Mouse (Mus musculus): ENCODE measurements around the gene Trim69.

Trim69 gene

DNA sequence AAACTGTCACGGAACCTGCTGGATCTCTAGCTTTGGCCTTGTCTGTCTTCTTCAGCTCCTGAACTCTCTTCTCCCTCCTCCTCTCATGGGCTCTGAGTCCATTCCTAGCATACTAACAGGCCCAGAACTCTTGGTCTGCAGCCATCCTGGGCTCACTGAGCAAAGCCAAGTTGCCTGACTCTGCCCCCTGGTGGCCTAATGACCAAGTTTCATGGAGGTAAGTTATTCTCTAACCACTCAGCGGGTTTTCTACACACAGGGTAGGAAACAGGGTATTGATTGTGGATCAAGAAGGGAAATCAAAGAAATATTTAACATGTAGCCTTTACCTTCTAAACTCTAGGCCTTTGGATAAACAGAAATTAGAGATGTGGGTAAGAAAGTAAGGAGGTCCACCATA is at the start of gene Trim69:
Gene Trim69 (plus strand): TSS at position 21 of the 400 bp plus-strand sequence.
- peak; percentile 78 for DNase-seq (ENCODE audit: low read depth, low spot score)

DNA sequence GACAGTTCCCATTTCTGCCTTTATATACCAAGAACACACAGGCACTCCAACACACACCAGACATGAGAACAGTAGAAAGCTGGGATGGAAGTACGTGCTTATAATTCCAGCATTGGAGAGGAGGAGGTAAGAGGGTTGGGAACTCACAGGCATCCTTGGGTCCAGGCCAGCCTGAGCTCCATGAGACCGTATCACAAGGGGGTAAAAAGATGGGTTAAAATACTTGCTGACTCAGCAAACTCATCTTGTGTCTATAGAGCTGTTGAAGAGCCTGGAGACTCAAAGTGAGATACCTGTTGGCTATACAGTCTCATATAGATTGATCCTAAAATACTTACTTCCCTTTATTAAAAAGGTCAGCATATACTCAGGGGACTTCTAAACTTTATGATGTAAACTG is 43.6 kb upstream of the Trim69 start:
- no peak for DNase-seq (ENCODE audit: low read depth, low spot score)

DNA sequence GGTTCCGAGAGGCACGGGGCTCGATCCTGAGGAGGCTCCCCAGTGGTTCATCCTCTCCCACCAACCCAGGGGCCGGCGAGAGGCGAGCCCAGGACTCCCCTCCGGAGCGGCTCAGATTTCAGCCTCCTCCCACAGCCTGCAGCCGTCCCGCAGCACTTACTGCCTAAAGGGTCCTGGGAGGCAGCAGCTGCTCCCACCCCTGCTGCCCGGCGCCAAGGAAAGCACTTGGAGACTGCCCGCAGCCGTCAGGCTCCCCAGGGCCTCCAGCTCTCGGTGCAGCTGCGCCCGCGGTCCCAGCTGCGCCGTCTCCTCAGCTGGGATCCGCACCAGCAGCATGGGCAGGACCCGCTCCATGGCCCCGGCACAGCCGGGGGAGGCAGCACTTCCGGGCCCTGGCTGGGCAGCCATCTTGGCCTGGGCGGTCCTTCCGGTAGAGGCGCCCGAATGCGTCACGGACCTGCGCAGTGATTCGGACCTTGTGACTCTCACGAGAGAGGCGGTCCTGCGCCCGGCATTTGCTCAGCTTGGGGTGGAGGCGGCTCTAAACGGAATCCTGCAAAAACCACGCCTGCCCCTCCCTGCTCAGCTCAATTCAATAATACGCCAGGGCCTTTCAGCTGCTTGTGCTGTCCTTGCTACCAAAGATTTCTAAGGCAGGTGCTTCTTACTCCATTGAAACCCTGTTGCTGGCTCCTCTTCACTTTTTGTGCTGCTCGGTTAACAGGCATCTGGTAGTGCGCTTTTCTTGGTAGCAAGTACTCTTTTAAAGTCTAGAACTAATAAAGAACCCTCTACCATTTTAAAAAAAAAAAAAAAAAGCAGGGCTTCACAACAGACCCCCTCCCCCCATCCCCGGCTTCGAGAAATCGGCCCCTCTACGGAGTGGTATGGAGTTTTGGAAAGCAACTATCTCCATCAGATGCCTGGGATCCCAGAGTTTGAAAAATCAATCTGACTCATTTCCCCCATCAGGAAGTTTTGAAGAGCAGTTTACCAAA is 42.2 kb upstream of the Trim69 start, which contains the start of gene Spg11:
Gene Spg11 (minus strand): TSS at position 426 of the 998 bp plus-strand sequence.
- peak; percentile 97 for DNase-seq (ENCODE audit: low read depth, low spot score)

DNA sequence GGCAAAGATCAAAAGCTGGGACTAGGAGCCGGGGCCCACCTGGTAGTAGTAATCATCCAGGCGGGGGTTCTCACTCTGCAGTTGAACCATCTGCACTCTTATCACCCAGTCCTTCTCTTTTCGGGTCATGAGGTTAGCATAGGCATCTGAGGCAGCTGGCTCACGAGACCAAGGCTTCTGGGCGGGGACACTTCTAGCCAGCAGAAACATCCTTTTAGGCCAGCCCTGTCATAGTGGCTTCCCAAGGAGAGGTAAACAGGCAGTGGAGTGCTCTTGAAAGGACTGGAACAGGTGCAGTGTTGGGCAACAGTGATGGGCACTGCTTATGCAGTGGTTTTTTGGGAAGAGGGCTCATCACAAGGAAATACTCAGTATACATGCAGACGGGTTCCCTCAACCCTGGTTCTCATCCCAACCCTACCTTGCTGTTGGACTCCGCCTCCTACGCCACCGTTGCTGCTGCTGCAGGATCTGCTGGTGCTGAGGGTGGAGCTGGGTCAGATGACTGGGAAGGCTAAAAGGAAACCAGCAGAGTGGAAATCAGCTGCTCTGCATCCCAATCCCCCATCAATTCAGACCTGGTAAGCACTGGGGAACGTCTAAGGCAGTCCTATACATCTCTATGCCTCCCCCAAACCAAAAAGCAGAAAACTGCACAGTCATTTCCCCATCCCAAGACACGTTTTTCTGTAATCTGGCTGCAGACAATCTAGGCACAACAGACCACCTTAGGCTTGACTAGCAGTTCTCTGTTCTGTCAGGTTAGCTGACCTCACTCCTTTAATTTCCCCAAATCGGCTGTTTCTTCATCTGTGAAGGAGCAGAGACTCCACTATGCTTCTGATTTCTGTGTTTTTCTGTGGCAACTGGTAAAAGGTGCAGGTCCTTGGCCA is 34.6 kb upstream of the Trim69 start:
- DNase-seq (ENCODE audit: low read depth, low spot score), result no peak

DNA sequence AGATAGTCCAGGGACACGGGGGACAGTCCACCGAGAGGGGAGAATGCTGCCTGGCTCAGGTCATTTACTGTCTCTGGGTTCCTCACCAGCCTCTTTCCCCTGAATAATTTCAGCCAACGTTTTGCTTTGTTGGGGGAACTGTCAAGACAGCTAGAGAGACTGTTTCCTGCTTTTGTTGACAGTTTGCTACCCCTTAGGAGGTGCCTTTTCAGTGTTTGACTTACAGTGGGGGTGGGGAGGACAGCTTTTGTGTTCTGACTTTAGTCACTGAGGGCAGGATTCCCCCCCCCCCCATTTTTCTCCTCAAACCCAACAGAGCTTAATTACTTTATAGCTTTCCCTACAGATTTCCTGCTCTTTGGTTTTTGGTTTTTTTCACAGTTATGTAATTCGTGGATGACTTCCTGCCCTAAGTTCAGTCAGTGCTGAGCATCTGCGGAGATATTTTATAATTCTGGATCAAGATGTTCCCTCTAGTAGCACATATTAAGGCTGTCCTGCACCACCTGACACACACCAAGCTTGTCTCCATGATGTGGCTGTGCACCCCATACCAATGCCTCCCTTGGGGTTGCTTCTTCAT is 33.6 kb upstream of the Trim69 start:
- DNase-seq (ENCODE audit: low read depth, low spot score), result no peak

DNA sequence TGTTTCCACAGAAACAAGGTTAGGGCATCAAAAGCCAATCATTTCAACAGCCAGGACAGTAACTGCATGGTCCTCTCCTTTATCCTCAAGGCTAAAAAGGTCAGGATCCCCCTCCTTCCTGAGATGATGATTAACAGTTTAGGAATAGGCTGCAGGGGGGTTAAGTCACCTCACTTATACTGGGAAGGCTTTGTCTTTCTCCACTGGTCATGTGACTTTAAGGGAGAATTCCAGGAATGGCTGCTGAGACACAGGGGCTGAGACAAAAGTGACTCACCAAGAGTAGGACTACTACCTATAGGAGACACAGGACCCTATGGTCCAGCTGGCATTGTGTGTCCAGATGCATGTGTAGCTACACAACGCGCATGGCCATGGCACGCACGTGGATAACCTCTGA is 32.9 kb upstream of the Trim69 start:
- DNase-seq (ENCODE audit: low read depth, low spot score), result no peak

DNA sequence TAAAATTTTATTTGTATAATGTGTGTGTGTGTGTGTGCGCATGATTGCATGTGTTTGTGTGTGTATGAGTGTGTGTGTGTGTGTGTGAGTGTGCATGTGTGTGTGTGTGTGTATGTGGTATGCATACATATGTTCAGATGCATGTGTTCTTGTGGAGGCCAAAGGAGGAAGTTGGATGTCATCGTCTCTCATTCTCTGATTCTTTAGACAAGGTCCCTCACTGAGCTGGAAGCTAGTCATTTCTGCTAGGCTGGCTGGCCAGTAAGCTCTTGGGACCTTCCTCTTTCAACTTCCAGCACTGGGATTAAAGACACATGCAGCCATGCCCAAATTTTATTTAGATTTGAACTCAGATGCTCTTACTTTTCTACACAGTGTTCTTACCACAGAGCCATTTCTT is 28.4 kb upstream of the Trim69 start:
- DNase-seq (ENCODE audit: low read depth, low spot score), result no peak

DNA sequence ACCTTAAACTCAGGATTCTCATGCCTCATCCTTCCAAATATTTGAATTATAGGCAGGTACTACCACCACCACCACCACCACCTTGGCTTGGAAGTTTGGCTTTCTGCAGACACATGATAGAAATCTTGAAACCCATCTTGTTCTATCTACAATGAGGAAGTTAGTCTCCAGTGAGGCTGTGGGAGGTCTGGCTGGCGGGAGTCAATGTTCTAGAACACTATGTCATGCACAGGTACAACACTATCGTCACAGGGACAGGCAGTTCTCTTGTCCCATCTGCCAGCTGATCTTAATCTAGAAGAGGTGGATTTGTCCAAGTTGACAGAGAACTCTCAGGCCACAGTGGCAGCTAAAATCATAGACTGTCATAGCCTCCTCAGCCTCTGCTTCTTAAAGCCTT is 27.9 kb upstream of the Trim69 start:
- no peak for DNase-seq (ENCODE audit: low read depth, low spot score)

DNA sequence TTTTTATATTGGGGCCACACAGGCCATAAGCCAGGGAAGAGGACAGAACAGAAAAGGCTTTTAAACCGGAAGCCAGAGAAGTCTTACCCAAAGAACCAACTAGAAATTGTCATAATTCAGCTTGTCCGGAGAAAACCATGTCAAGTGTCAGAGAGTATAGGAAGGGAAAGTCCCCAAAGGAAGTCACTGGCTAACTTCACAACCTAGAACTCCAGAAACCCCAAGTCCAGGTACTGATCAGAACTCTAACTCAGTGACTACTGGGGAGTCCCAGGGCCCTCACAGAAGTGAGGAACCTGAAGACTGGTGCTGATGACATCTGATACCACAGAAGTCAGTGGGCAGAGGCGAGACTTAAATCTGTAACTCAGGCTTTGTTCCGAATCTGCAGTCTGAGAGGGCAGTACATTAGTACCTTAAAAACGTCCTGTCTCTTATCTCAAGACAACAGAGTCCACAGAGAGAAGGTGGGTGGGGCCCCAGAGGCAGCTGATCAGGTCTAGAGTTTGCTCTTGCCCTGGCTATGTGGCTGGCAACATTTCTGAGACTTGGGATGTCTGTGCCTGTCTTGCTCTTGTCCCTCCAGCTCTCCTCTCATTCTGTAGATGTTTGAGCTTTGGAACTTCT is 22.5 kb upstream of the Trim69 start:
- no peak for DNase-seq (ENCODE audit: low read depth, low spot score)

DNA sequence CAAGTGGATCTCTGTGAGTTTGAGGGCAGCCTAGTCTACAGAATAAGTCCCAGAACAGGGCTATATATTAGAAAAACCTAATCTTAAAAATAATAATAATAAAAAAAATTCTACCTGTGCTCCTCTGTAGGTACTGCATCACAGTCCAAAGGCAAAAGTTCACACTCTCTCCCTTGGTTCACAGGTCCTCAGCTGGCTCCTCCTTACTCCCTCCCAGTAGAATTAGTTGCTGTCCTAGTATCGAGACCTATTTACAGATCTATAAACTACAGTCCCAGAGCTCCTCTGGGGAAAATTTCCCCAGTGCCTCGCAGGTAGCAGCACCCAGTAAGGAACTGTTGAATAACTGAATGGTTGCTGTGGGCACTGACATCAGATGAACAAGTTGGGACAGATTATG is 19.7 kb upstream of the Trim69 start:
- DNase-seq (ENCODE audit: low read depth, low spot score), result no peak

DNA sequence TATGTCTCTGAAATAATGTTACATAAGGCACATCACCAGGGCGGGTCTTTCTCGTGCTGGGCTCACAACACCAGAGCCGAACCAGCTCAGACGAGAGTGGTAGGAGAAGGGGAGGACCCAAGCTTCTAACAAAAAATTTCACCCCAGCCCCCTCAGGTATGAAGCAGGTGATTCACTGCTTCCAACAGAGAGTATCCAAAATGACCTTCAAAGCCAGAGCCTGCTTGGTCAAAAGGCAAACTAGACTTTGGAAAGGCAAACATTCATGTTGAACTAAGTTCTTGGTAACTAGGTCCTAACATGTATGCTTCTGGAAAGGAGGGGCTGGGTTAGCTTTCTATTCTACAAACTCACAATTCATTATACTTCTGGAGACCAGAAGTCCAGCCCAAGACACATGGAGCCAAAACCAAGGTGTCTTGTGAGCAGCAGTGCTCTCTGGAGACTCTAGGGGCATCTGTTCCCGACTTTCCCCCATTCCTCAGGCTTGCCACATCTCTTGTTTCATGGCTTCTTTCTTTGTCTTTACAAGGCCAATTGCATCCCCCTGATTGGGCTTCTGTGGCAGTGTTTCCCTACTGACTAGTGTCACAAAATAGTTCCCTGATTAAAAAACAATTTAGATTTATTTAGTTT is 19.1 kb upstream of the Trim69 start:
- no peak for DNase-seq (ENCODE audit: low read depth, low spot score)

DNA sequence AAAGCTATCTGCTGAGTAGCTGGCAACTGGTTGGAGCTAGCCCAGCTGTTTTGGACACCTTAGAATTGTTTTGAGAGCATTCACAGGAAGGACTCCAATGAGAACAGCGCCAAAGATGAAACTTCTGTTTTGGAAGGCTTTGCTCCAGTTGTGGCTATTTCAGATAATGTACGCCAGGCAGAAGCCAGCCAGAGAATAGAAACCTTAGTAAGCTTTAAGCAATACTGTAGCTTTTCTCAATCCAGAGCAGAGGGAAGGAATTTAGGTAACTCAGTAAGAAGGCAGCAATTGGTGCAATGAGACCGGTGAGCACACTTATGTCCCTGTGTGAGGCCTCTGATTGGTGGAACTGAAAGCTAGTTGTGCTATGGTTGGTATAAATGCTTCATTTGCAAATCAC is 17.4 kb upstream of the Trim69 start:
- no peak for DNase-seq (ENCODE audit: low read depth, low spot score)

DNA sequence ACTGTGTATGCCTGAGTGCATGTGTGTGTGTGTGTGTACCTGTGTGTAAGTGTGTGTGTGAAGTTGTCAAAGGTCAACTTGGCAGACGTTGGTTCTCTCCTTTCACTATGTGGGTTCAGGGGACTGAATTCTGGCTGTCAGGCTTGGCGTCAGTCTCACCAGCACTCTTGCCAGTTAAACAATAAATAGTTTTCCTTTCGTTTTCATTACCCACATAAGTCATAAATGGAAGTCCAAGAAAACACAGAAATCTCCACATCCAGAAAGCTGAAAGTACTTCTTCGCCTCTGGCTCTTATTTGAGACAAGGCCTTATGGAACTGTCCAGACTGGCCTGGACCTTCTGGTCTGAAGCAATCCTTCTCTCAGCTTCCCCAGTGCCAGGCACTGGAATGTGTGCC is 14.7 kb upstream of the Trim69 start:
- DNase-seq (ENCODE audit: low read depth, low spot score), result no peak

DNA sequence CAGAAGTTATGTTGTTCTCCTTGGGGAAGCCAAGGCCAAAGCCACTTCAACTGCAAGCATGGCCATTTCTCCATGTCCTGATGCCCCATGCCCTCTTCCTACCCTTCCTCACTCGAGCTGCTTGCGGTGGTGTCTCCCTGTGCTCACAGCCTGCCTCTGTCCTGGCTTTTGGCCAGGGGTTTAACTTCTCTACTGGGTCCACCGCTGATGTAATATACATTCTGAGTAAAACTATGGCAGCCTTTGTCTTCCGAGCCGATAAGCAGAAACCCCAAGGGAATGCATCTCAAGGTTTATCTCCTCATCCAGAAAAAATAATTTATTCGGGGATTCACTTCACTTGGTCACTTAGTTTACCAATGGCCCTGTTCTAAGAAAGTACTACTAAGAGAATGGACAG is 13.8 kb upstream of the Trim69 start:
- DNase-seq (ENCODE audit: low read depth, low spot score), result no peak

DNA sequence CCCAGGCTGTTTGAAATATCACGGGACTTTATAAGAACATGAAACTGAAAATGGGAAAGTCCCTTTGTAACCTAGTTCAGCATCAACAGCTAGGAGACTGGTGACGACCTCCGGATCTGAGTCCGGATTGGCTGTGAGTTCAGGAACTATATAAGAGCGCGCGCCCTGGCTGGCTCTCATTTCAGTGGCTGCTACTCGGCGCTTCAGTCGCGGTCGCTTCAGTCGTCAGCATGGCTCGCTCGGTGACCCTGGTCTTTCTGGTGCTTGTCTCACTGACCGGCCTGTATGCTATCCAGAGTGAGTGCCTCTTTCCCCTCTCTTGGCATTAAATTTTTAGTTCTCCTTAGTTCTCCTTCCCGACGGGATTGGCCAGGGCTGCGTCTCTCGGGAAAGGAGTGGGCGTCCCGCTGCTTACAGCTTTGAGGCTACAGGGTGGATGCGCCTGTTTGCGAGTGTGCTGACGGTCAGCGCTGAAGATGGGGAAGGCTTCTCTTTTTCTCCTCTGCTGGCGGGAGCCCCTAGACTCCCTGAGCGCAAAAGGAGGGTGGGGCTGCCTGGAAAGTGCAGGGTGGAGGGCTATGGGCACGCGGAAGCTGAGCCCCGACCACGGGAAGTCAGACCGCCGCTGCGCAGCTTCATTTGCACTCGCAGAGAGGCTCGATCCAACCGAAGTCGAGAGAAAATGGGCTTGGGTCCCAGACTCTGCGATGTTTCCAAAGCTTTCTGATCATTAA is 12.8 kb upstream of the Trim69 start, which contains the start of gene B2m:
Gene B2m (plus strand): TSS at position 179 of the 734 bp plus-strand sequence.
- peak; percentile 97 for DNase-seq (ENCODE audit: low read depth, low spot score)

DNA sequence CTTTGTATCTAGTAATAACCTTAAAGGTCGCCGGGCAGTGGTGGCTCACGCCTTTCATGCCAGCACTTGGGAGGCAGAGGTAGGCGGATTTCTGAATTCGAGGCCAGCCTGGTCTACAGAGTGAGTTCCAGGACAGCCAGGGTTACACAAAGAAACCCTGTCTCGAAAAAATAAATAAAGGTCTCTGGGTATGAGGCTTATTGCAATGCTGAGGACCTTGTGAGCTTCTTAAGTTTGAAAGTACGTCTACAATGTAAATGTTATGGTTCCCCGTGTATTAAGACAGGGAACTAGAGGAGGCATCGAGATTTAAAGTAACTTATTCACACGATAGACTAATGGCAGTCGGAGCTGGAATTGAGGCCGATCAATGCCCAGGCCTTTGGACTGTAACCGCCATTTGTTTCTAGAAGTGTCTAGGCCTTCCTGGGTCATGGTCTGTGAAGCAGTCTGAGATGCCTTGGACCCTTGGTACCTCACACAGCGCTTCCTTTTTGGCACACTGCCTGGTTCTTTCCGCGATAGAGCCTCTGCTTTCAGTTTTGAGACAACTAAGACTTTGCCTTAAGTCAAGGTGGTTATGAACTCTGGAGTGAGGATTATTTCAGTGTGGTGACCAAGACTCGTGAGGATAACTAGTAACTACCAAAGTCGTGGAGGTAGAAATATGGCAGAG is 12.1 kb upstream of the Trim69 start:
- peak; percentile 72 for DNase-seq (ENCODE audit: low read depth, low spot score)

DNA sequence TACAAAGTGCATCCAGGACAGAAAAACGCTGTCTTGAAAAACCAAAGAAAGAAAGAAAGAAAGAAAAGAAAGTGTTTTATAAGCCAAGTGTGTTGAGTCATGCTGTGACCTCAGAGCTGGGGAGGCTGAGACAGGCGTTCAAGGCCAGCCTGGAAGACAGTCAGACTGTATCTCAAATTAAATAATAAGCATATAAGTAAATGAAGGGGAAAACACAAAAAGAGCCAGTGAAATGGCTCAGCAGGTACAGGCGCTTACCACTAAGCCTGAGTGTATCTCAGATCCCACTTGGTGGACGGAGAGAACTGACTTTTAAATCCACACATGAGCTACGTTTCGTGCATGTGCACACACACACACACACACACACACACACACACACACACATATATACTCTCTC is 11.2 kb upstream of the Trim69 start:
- no peak for DNase-seq (ENCODE audit: low read depth, low spot score)

DNA sequence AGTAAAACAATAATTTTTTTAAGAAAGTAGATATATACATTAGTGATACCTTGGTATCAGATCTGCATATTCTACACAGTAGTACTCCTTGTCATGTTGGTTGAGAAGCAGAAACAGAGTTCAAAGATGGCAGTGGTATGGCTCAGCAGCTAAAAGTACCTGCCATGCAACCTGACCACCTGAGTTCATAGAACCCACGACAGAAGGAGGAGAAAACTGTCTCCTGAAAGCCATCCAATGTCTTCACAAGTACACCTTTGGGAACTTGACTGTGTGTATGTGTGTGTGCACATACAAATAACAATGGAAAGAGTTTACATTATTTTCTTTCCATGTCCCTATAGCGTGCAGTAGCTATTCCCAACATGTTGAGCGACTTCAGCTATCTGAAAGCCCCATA is 10.8 kb upstream of the Trim69 start:
- no peak for DNase-seq (ENCODE audit: low read depth, low spot score)

DNA sequence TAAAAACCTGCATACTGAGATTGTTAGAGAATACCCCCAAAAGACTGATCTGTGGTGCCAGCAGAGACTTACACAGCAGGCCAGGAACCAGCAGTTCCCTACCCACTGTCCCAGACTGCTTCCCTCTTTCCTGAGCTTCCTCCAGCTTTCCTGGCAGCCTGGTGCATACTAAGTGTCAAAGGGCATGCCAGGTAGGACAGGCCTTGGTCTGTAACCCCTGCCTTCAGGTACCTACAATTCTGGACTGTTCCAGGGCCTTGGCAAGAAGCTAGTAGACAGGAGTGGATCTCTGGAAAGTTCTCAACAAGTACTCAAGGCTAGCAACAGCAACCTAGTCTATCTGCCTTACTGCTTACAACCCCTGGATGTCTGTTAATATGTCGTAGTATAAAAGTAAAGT is 9.3 kb upstream of the Trim69 start:
- DNase-seq (ENCODE audit: low read depth, low spot score), result no peak

DNA sequence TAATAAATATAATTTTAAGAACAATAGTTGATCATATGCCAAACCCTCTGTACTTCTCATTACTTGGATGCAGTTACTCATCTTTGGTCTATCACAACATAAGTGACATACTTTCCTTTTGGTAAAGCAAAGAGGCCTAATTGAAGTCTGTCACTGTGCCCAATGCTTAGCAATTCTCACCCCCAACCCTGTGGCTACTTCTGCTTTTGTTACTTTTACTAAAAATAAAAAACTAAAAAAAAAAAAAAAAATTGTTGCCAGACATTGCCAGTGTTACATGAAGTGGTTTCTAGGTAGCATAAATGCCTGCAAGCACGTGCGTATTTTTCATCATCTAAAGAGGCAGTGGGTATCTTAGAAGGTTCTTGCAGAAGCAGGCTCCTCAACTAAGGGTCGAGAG is 7.7 kb upstream of the Trim69 start:
- DNase-seq (ENCODE audit: low read depth, low spot score), result no peak

All from skeletal muscle tissue, adult 2 months (tissue).